9 mouse cellular contexts compared by ENCODE assay signal in the genomic region with DNA sequence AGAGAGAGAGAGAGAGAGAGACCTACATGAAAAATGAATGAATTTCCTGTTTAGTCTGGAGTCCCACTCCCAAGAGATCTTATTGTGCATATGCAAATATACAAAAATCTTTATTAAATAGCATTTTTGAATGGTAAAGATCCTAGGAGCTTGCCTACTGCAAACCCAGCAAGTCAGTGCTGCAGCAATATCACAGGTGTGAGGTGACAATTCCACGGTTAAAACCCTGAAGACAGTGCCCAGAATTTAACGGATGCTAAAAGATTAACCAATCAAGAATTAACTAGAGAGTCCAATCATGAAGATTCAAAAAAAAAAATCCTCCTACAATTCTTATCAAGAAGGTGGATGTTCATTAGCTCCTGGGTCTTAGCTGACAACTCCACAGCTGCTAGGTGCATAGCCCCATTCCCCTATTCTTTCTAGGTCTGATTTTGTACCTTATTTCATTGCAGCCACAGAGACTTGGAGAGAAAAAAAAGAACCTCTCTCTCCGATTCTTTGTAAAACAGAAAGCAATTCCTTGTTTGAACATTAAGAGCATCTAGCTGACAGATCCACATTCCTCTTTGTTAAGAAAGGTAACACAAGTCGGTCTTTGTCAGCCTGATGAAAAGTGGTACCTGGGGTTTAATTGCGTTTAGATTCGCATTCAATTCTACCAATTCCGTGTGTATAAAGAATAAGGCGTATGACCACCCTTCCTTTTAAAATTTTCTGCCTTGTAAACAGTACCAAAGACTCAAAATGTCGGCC. TPM values are rescaled to one million over a fixed set of nuclear protein-coding genes. Genes with fewer than 3 reads are reported as not detected.
DNase-seq lines count a peak whose midpoint lies in the region; ATAC-seq and TF ChIP-seq lines count a peak whose summit lies in the region.
"Had no signal": no experiment of that assay in that cellular context is flagged by ENCODE, and none has a peak within 500 bp of the region (broad histone marks: within the 10 kb centered on the region; RNA-seq: fewer than 3 reads in every experiment).

No protein-coding gene starts in this region.

- no peaks in the 10 kb centered on the region for H3K9me3 ChIP-seq in heart, embryonic 11.5 days (replicated peaks; ENCODE audit: control insufficient read depth, low read length)
- peaks cover 3% of the 10 kb centered on the region; the same call in 1 of the 2 replicates for H3K9me3 ChIP-seq in E14TG2a.4 (ENCODE audit: low read length)
- no peaks in the 10 kb centered on the region for H3K9me3 ChIP-seq in hindbrain, embryonic 12.5 days (replicated peaks)
- H3K9me3 ChIP-seq in midbrain, embryonic 13.5 days = no peaks in the 10 kb centered on the region
- H3K9me3 ChIP-seq: G1E had no signal

- peak overlapping the region; percentile 70; the same call in 1 of the 2 replicates for H3K9ac ChIP-seq in heart, embryonic 11.5 days (ENCODE audit: low read depth, low read length)
- peak overlapping the region; percentile 76 for H3K9ac ChIP-seq in hindbrain, embryonic 12.5 days
- peak overlapping the region; percentile 90 for H3K9ac ChIP-seq in midbrain, embryonic 13.5 days (replicated peaks)

- H3K27me3 ChIP-seq in heart, embryonic 11.5 days (ENCODE audit: control insufficient read depth, insufficient read depth, low read length) = no peaks in the 10 kb centered on the region
- peaks cover 19% of the 10 kb centered on the region for H3K27me3 ChIP-seq in E14TG2a.4 (ENCODE audit: insufficient read depth, low read length)
- no peaks in the 10 kb centered on the region for H3K27me3 ChIP-seq in hindbrain, embryonic 12.5 days
- no peaks in the 10 kb centered on the region for H3K27me3 ChIP-seq in midbrain, embryonic 13.5 days

- DNase-seq in heart, adult 9 months (ENCODE audit: low spot score in 2 of 2) = no peak
- DNase-seq in urinary bladder, postnatal 25 days (ENCODE audit: low spot score) = no peak
- DNase-seq in right cerebral cortex, postnatal 25 days = no peak
- DNase-seq in testis, postnatal 10 days (ENCODE audit: low spot score) = no peak

- ATAC-seq in heart, embryonic 11.5 days (replicated peaks; ENCODE audit: insufficient number of reproducible peaks, low FRiP score, low TSS enrichment) = no peak
- ATAC-seq in hindbrain, embryonic 12.5 days (ENCODE audit: low FRiP score) = no peak
- no peak for ATAC-seq in midbrain, embryonic 13.5 days

- H3K36me3 ChIP-seq in heart, embryonic 11.5 days (ENCODE audit: control insufficient read depth, insufficient read depth, low read length) = no peaks in the 10 kb centered on the region
- H3K36me3 ChIP-seq in E14TG2a.4 (ENCODE audit: insufficient read depth, low read length) = no peaks in the 10 kb centered on the region
- no peaks in the 10 kb centered on the region for H3K36me3 ChIP-seq in hindbrain, embryonic 12.5 days
- no peaks in the 10 kb centered on the region for H3K36me3 ChIP-seq in midbrain, embryonic 13.5 days
- H3K36me3 ChIP-seq: G1E had no signal

- no peak for TF ChIP-seq CTCF in E14TG2a.4 (conservative IDR thresholded peaks at IDR 0.05; ENCODE audit: low read length)

- WGBS in heart, embryonic 11.5 days (ENCODE audit: insufficient replicate concordance) = 44% methylated on average over 9 of the region's 9 CpGs
- 39% methylated on average over 9 of the region's 9 CpGs for WGBS in hindbrain, embryonic 12.5 days
- WGBS in midbrain, embryonic 13.5 days = 29% methylated on average over 9 of the region's 9 CpGs

- H3K27ac ChIP-seq in heart, embryonic 11.5 days (ENCODE audit: low read depth, low read length) = no peak overlapping the region
- peak overlapping the region; percentile 93 for H3K27ac ChIP-seq in hindbrain, embryonic 12.5 days
- H3K27ac ChIP-seq in midbrain, embryonic 13.5 days = peak overlapping the region; percentile 97

- peak overlapping the region; percentile 87 for H3K4me2 ChIP-seq in heart, embryonic 11.5 days
- peak overlapping the region; percentile 62 for H3K4me2 ChIP-seq in hindbrain, embryonic 12.5 days (replicated peaks)
- peak overlapping the region; percentile 56 for H3K4me2 ChIP-seq in midbrain, embryonic 13.5 days (replicated peaks)

- H3K4me3 ChIP-seq in heart, embryonic 11.5 days (ENCODE audit: low read depth, low read length) = peak overlapping the region; percentile 54
- H3K4me3 ChIP-seq in E14TG2a.4 (replicated peaks; ENCODE audit: low read length) = peak overlapping the region; percentile 76
- peak overlapping the region; percentile 62 for H3K4me3 ChIP-seq in hindbrain, embryonic 12.5 days
- peak overlapping the region; percentile 79 for H3K4me3 ChIP-seq in midbrain, embryonic 13.5 days (replicated peaks)

- no peaks in the 10 kb centered on the region for H3K4me1 ChIP-seq in heart, embryonic 11.5 days (ENCODE audit: control insufficient read depth, insufficient read depth, low read length)
- peaks cover 5% of the 10 kb centered on the region; the same call in 1 of the 2 replicates for H3K4me1 ChIP-seq in E14TG2a.4 (replicated peaks; ENCODE audit: low read depth, low read length)
- H3K4me1 ChIP-seq in hindbrain, embryonic 12.5 days = no peaks in the 10 kb centered on the region
- H3K4me1 ChIP-seq in midbrain, embryonic 13.5 days (replicated peaks) = peaks cover 13% of the 10 kb centered on the region

RNA-seq across cellular contexts. Expression of a gene that starts 1.0 kb away (rescaled TPM):
- polyA plus RNA-seq in heart, embryonic 11.5 days (2014; fragmentation: Nextera tagmentation; extraction: Ambion mirVana) = 9.9 and 11.4 TPM in 2 replicates
- 94.5 and 99.2 TPM in 2 replicates for polyA plus RNA-seq in hindbrain, embryonic 12.5 days (2016; fragmentation: Nextera tagmentation; extraction: Ambion mirVana)
- polyA plus RNA-seq in midbrain, embryonic 13.5 days (2015; fragmentation: Nextera tagmentation; extraction: Ambion mirVana) = 226 and 244 TPM in 2 replicates
- polyA plus RNA-seq: G1E had no signal
